Mouse (Mus musculus): ENCODE data around the gene Gm10643.

The Gm10643 gene

GRCm38 (mm10) chr8:84042066-84042947 lies 22.6 kb downstream of the Gm10643 start, which contains the start of gene Il27ra:
Gene Il27ra, minus strand, starts transcription at chr8:84042589.
- peak; percentile 41 to 66 for DNase-seq (ENCODE audit: low spot score in 2 of 2)

- DNase-seq (ENCODE audit: low spot score in 2 of 2), result peak; percentile 48 to 64
These were observed 25.9 kb downstream of the Gm10643 start for GRCm38 (mm10) chr8:84039050-84039449.

DNA sequence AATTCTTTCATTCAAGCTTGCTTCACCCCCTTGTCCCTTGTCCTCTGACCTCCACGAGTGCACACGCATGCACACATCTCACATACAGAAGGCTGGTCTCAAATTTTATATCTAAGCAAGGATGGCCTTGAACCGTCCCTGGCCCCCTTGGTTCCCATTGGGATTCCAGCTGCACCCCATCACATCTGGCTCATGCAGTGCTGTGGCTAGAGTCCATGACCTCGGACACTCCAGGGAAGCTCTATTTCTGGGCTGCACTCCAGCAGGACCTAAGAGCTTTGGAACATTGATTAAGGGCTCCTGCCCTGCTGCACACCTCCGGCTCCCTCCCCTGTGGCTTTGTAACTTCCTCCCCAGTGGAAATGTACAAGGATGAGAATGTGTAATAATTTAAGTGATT lies 26.9 kb downstream of the Gm10643 start:
- peak in 1 of 2 experiments; percentile 20 for DNase-seq (ENCODE audit: low spot score in 2 of 2)

- DNase-seq (ENCODE audit: low spot score in 2 of 2), result no peak
These were observed 32.2 kb downstream of the Gm10643 start for GRCm38 (mm10) chr8:84032777-84033176.

DNA sequence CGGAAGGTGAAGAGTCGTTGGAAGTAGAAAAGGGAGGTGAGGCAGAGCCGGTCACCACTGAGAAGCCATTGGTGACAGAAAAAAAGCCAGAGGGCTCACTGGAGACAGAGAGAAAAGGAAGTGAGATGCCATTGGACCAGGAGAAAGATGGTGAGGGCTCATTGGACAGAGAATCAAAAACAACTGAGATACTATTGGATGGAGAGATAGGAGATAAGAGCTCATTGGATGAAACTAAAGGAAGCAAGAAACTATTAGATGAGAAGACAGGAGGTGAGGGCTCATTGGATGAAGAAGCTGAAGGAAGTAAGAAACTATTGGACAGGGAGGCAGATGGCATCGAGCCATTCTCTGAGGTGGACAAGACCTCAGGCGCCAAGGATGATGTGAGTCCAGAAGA lies 35.7 kb downstream of the Gm10643 start:
- no peak for DNase-seq (ENCODE audit: low spot score in 2 of 2)

GRCm38 (mm10) chr8:84027449-84027848 lies 37.5 kb downstream of the Gm10643 start:
- no peak for DNase-seq (ENCODE audit: low spot score in 2 of 2)

- DNase-seq (ENCODE audit: low spot score in 2 of 2), result no peak
These were observed 39.1 kb downstream of the Gm10643 start for GRCm38 (mm10) chr8:84025863-84026262.

DNA sequence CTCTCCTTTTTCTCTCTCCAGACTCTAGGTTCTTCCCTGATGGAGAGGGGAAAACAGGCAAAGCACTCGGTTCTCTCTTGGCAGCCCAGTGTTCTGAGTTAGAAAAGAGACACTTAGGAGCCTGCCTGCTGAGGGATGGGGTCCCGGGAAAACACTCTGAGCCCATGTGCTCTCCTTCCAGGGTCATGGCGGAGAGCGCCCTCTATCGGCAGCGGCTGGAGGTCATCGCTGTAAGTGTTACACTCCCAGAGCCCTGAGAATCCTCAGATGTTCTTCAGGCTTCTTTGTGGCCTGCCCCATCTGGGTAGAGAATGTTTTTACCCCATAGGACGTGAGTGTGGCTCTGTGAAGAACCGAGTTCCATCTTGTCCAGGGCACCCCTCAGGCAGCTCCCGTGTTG lies 40.8 kb downstream of the Gm10643 start:
- no peak for DNase-seq (ENCODE audit: low spot score in 2 of 2)

DNA sequence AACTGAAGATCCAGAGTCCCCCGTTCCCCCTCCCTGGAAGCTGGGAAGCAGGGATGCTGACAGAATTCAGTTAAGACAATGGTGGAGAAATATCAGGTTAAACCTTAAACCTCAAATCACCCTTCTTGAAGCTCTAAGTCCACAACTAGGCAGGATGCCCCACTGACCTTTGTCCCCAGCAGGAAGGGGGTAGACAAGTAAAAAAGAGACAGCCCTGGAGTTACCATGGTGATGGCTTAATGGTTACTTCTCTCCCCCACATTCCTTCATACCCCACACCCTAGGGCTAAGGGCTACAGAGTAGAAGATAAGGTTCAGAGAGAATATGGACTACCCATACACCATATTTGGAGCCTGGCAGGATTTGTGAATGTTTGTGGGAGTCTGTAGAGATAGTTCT lies 41.3 kb downstream of the Gm10643 start:
- DNase-seq (ENCODE audit: low spot score in 2 of 2), result no peak

DNA sequence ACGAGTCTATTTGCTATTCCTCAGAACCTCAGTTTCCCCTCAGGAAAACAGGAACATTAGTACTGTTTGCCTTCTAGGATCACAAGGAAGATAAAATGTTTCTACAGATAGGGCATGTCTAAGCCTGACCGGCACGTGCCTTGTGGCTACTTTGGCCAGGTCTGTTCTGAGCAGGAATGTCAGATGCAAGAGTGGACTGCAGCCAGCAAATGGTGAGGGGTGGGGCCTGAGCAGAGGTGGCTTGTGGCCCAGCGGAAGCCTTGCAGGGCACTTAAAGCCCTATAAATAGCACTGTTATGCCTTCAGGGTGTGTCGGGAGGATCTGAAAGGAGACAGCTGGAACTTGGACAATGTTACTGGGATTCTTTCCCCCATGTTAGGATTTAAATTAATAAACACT lies 41.9 kb downstream of the Gm10643 start:
- DNase-seq (ENCODE audit: low spot score in 2 of 2), result peak; percentile 57 to 75

- no peak for DNase-seq (ENCODE audit: low spot score in 2 of 2)
These were observed 43.4 kb downstream of the Gm10643 start for GRCm38 (mm10) chr8:84021569-84021968.

DNA sequence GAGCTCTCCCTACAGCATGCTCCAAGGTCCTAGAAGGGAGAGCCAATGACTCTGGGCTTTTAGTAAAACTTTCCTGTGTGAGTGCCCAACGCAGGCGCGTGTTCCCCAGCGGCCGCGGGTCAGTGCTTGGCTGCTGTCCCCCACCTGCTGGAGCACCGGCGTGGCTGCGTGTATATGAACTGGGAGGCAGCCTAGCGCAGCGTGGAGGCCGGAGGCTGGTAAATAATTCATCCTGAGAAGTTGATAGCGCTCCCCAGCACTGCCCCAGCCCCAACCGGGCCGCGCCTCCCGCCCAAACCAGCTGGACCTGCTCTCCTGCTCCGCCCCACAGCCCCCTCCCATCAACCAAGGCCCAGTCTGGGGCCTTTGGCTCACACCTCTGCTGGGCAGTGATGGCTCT lies 43.8 kb downstream of the Gm10643 start, which contains the start of gene Palm3:
Gene Palm3 (plus strand): TSS at position 376 of the 400 bp plus-strand sequence.
- DNase-seq (ENCODE audit: low spot score in 2 of 2), result no peak

- DNase-seq (ENCODE audit: low spot score in 2 of 2), result no peak
These were observed 45.2 kb downstream of the Gm10643 start for GRCm38 (mm10) chr8:84019738-84020137.

GRCm38 (mm10) chr8:84015833-84016232 lies 49.1 kb downstream of the Gm10643 start:
- no peak for DNase-seq (ENCODE audit: low spot score in 2 of 2)
